Mouse (Mus musculus): ENCODE results near the gene Aicda.
A peak's percentile ranks its signal among the peaks of the same experiment; 100 is the strongest.

The Aicda gene

DNA sequence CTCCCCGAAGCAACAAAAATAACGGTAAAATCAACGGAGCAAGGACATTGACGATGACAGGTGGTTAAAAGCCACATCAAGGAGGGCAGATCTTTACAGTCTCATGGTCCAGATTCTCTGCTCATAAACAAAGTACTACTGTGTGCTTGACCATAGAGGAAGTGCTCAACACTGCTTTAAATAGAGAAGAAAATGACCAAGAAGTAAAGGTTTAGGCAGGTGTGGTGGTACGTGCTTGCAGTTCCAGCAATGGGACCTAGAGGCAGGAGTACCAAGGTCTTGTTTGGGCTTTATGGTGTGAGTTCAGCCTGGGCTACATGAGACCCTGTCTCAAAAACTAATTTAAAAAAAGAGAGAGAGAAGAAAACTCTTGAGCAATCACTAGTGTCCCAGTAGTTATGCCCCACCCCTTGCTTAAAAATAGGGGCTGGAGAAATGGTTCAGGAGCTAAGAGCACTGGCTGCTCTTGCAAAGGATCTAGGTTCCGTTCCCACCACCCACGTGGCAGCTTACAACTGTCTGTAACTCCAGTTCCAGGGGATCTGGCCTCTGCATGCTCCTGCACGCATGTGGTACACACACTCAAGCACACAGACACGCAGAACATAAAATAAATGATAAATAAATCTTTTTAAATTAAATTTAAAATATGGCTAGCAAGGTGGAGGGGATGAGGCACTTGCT, 45.6 kb downstream of the Aicda start:
- no peak for DNase-seq (ENCODE audit: extremely low read depth, insufficient read length, low spot score)

DNA sequence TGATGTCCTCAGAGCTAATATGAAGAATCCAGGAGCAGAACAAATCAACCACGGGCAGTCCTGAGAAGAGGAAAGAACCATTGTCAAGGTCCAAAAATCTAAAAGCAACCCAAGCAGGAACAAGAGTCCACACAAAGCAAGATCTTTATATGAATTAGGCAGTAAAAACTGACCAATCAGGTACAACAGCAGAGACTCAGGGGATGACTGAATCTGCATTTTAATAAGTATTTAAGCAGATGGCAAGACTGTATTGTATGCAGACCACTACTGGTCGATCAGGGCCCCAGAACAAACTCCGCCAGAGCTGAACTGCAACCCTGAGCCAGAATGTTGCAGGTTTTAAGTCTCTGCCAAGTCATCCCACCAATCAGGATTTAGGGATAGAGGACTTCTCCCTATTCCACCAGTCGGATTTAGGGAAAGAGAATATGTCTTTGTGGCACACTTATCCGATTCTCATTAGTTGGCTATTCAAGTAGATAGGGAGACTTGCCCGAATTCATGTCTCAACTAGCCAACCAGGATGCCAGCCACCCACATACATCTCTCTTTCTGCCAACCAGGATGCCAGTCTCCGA, 46.6 kb downstream of the Aicda start:
- DNase-seq (ENCODE audit: extremely low read depth, insufficient read length, low spot score) = no peak

DNA sequence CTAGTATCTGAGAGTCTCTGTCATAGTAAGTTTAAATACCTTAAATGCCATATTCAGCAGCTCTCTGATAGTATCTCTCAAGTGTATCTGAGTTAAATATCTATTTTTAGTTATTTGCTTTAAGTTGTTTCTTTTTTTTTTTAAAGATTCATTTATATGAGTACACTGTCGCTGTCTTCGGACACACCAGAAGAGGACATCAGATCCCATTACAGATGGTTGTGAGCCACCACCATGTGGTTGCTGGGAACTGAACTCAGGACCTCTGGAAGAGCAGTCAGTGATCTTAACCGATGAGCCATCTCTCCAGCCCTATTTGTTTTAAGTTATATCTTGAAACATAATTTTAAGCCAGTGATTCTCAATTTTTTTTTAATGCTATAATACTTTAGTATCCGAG, 47.4 kb downstream of the Aicda start:
- DNase-seq (ENCODE audit: extremely low read depth, insufficient read length, low spot score) = no peak

DNA sequence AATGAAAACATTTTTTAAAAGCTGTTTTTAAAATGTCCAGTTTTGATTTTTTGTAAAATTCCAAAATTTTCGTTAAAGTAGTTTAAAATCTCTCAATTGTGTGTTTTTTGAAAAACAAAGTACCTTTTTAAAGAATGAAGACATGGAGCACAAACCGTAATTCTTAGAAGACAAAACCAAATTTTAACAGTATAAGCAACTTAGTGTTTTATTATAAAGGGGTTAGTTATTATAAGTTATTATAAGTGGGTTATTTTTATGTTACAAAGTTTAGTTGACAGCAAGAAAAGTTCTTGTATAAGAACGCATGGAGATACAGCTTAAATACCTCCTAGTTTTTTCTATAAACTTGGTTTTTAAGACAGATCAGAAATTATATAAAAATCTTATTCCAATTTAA, 48.0 kb downstream of the Aicda start:
- DNase-seq (ENCODE audit: extremely low read depth, insufficient read length, low spot score) = no peak

DNA sequence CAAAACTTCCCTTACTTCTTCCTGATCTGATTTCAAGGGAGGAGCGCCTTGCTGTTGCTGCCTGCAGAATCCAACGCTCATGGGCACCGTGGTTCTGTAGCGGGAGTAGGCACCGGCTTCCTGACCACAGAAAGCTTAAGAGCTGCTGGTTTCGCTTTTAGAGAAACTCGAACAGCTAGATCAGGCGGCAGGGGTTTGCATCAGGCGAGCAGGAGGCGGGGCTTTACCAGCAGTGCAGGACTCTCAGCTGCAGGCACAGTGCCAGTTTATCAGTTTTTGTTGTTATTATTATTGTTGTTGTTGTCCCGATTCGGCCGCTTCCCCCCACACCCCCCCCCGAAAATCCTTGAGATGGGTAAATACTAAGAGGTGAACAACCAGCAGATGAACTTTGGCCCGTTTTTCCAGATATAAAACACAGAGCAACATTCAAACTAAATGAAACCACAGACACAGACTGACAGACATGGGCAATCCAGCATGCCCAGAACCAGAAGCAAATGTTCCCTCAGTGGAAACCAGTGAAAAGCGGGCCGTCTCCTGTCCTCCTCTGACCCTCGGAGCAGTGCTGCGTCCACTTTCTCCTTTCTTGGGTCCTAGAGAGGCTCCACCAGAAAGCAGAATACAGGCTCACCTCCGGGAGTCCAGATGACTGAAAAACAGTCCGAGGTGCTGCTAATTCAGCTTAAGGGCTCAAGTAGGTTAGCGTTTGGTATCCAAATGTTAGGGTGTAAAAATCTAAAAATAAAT, 48.8 kb downstream of the Aicda start, which contains the start of gene Apobec1:
TSS of gene Apobec1 (minus strand) at position 203 of the 750 bp plus-strand sequence.
- peak; percentile 82 for DNase-seq (ENCODE audit: extremely low read depth, insufficient read length, low spot score)

DNA sequence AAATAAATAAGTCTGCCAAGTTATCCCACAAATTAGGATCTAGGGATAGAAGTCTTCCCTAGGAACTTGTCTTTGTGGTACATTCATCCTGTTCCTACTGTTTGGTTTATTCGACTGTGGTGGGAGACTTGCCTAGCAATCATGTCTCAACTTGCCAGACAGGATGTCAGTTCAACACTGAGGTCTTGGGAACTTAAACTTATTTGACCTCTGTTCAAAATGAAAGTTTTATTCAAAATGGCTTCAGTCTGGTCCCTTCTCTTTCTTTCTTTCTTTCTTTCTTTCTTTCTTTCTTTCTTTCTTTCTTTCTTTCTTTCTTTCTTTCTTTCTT, 49.4 kb downstream of the Aicda start:
- DNase-seq (ENCODE audit: extremely low read depth, insufficient read length, low spot score) = peak; percentile 37

DNA sequence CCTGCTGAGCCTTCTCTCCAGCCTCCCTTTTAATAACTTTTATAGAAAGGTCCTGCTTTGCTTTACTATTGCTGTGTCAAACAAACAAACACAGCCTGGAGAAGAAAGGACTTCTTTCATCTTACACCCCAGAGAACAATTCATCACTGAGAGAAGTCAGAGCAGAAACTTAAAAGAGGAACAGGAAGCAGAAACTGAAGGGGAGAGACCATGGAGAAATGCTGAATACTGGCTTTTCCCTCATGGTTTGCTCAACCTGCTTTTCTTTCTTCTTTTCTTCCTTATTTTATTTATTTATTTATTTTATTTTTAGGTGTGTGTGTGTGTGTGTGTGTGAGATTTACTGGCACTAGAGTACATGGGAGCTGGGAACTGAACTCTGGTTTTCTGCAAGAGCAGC, 50.7 kb downstream of the Aicda start:
- DNase-seq (ENCODE audit: extremely low read depth, insufficient read length, low spot score) = no peak

DNA sequence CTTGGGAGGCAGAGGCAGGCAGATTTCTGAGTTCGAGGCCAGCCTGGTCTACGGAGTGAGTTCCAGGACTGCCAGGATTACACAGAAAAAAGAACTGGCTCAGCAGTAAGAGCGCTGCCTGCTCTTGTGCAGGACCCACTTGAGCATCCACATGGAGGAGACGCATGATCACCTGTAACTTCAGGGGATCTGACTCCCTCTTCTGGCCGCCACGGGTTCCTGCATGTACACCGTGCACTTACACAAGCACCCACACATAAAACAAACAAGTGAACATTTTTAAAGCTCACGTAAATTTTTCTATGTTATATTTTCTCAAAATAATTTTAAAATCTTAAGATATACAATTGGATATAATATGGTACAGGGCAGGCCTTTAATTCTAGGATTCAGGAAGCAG, 51.9 kb downstream of the Aicda start:
- DNase-seq (ENCODE audit: extremely low read depth, insufficient read length, low spot score) = peak; percentile 11

DNA sequence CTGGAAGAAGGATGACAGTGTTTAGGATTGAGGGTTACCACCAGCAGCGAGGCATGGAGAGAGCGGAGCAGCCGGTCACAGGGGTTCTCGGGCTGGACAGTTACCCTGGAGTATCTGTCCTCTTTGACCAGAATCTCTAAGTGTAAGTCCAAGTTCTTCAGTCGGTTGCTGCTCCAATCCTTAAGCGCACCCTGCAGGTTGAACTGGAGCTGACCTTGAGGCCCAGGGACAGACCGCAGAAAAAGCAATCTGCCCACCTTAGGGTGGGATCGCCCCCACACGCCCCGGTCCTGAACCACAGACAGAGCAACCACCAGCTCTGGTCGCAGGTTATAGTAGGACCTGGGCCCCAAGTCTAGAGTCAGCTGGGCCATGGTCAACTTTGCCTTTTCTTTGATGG, 53.1 kb downstream of the Aicda start:
- no peak for DNase-seq (ENCODE audit: extremely low read depth, insufficient read length, low spot score)

DNA sequence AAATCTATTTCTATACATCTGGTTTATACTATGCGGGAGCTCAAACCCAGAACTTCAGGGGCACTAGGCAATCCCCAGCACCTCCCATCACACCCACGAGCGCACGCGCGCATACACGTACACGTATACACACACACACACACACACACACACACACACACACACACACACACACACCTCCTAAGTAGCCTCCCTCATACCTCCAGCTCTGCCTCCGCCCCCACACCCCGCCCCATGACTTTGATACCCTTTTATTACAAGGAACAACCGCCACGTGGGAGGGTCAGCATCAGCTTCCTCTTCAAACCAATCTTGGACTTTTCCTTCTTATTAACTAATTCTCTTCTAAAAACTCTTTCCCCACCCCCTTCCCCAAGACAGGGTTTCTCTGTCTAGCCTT, 54.1 kb downstream of the Aicda start:
- DNase-seq (ENCODE audit: extremely low read depth, insufficient read length, low spot score) = no peak

DNA sequence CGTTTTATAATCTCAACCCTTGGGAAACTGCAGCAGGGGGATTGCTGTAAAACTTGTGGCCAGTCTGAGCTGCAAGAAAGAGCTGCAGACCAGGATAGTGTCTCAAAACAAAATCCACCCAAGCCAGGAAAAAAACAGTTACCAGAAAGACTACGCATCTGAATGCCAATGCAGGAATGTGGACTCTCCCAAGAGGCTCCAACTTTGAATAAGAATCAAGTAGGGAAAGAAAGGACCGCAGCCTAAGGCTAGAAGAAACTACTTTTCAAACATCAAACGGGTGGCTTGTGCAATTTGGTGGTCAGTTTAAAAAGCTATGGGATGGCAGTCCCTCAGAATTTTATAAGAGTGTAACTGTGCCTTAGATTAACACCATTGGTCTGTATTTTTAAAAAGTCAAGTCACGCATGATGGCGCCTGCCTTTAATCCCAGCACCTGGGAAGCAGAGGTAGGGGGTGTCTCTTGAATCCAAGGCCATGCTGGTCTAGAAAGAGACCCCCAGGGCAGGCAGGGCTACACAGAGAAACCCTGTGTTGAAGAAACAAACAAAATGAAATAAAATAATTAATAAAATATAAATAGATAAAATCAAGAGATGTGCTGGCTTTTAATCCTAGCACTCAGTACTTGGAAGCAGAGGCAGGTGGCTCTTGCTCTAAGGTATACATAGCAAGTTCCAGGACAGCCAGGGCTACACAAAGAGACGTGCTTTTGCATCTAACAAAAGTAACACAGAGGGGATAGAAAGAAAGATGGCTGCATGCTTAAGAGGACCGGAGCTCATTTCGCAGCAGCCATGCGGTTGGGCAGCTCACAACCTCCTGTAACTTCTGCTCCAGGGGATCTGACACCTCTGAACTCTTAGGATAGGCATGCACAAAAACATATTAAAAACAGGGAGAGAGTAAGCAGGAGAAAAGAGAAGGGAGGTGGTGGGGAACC, 55.1 kb downstream of the Aicda start:
- no peak for DNase-seq (ENCODE audit: extremely low read depth, insufficient read length, low spot score)

DNA sequence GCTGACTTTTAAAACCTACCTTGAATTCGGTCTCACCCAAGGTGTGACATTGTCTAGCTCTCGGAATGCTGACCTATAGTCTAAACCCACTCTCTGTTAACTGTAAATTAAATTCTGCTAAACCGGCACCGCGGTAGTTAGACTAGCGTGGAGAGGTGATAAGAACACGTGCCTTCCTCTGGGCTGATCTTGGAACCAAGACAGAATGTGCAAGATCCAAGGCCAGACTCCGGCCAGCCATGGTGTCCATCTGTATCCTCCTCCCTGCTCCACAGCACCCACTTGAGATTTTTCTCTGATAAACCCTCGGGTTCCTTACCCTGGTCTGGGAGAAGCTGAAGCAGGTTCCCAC, 55.8 kb downstream of the Aicda start:
- DNase-seq (ENCODE audit: extremely low read depth, insufficient read length, low spot score) = no peak

DNA sequence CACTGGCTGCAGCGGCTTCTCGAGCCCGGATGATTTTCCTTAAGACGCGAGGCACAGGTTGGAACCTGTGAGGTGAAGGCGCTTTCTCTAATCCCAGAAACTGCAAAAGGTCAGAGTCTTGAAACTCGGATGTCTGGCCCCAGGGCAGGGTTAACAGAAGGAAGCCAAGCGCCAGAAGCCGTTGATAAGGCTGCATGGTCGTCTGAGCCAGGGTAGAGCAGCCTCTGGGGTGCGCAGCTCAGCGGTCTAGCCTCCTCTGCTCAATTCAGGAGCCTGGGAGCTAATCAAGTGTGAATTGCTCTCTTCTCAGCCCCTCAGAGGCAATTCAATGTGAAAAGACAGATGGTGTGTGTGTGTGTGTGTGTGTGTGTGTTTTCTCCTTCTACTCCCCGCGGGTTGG, 56.2 kb downstream of the Aicda start, which contains the start of gene Gdf3:
TSS of gene Gdf3 (minus strand) at position 317 of the 400 bp plus-strand sequence.
- no peak for DNase-seq (ENCODE audit: extremely low read depth, insufficient read length, low spot score)

DNA sequence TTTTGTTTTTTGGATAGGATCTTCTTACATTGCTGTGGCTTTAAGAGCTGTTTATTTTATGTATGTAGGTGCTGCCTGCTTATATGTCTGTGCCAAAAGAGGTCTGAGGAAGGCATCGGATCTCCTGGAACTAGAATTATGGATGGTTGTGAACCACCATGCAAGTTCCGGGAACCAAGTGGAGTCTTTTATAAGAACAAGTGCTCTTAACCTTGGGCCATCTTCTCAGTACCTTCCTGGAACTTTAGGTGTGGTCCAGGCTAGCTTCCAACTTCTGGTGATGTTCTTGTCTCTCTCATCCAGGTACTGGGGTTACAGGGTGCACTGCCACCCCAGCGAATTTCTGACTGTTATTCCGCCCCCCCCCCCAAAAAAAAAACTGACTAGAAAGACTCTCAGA, 58.8 kb downstream of the Aicda start:
- DNase-seq (ENCODE audit: extremely low read depth, insufficient read length, low spot score) = no peak
